Mouse (Mus musculus) E14TG2a.4 (cell line): ENCODE measurements at regions not wholly inside any gene's neighbourhood (a gene's known extent, or its start where the extent isn't known, plus 50 kb on each side); places are given as distances from the start of the nearest gene placed in this dataset.

ENCODE experiments used
- CTCF ChIP-seq: conservative IDR thresholded peaks from 2 replicates; pipeline ENCODE4 v1.5.1; 2014; ENCODE audit warnings: low read length
- POU5F1 ChIP-seq: IDR thresholded peaks from 2 replicates; pipeline ENCODE4 v1.6.1; 2014; ENCODE audit warnings: low read length, borderline replicate concordance

GRCm38 (mm10) chr1:8142583-8142982, 3271.3 kb upstream of the A830018L16Rik start:
- TF ChIP-seq CTCF (no peak), POU5F1 (no peak)
